Mouse (Mus musculus) MEL (cell line): ENCODE results near the gene Snx10. TPM values are rescaled to one million over a fixed set of nuclear protein-coding genes. Genes with fewer than 3 reads are reported as not detected.

Experiments used
- DNase-seq: peaks from one replicate; pipeline ENCODE4 v3.0.0; 2011; ENCODE audit warnings: low read depth, low spot score
- H3K27ac ChIP-seq: 2 replicates; pipeline ENCODE4 v1.5.1; 2012; ENCODE audit warnings: low read depth, mild to moderate bottlenecking, control low read depth, low read length, moderate library complexity; ENCODE audit not compliant: control insufficient read depth
- H3K27me3 ChIP-seq, 2 experiments: fragments of 150-350 bp in 1 of 2; sonication (generic) in 1 of 2; 2 replicates each; pipeline ENCODE4 v1.6.1; 2012; ENCODE audit warnings: low read length in 2 of 2, mild to moderate bottlenecking in 2 of 2, improper control_type of control experiment in 1 of 2, moderate library complexity in 1 of 2; ENCODE audit not compliant: insufficient read depth in 2 of 2, control insufficient read depth in 1 of 2
- H3K36me3 ChIP-seq, 2 experiments: 2 replicates each; pipeline ENCODE4 v1.6.1; 2012 to 2014; ENCODE audit warnings: low read length in 2 of 2, improper control_type of control experiment in 1 of 2, inconsistent platforms in 1 of 2, mild to moderate bottlenecking in 1 of 2; ENCODE audit not compliant: insufficient read depth in 2 of 2, control insufficient read depth in 1 of 2
- H3K4me1 ChIP-seq, 2 experiments: fragments of 150-350 bp in 1 of 2; sonication (generic) in 1 of 2; 2 replicates each; pipeline ENCODE4 v1.6.1; 2012; ENCODE audit warnings: low read length in 2 of 2, improper control_type of control experiment in 1 of 2, mild to moderate bottlenecking in 1 of 2; ENCODE audit not compliant: insufficient read depth in 2 of 2, control insufficient read depth in 1 of 2
- H3K4me3 ChIP-seq, 2 experiments: fragments of 150-350 bp in 1 of 2; sonication (generic) in 1 of 2; 2 replicates each; pipeline ENCODE4 v1.5.1; 2012; ENCODE audit warnings: low read depth in 2 of 2, low read length in 2 of 2, mild to moderate bottlenecking in 2 of 2, moderate library complexity in 2 of 2, control low read depth in 1 of 2, improper control_type of control experiment in 1 of 2; ENCODE audit not compliant: control insufficient read depth in 1 of 2, insufficient read depth in 1 of 2
- H3K79me2 ChIP-seq: 2 replicates; pipeline ENCODE4 v1.6.1; 2012; ENCODE audit warnings: mild to moderate bottlenecking, low read length, moderate library complexity; ENCODE audit not compliant: control insufficient read depth, poor library complexity, insufficient read depth
- H3K9ac ChIP-seq: 2 replicates; pipeline ENCODE4 v1.6.1; 2012; ENCODE audit warnings: low read depth, mild to moderate bottlenecking, control low read depth, low read length, moderate library complexity; ENCODE audit not compliant: control insufficient read depth, poor library complexity, severe bottlenecking
- H3K9me3 ChIP-seq: fragments of 150-350 bp; sonication (generic); replicated peaks from 2 replicates; pipeline ENCODE4 v1.6.1; 2012; ENCODE audit warnings: mild to moderate bottlenecking, low read length, improper control_type of control experiment, moderate library complexity; ENCODE audit not compliant: insufficient read depth
- CTCF ChIP-seq, 3 experiments: IDR thresholded peaks in 2 of 3; conservative IDR thresholded peaks in 1 of 3; 2 replicates each; pipeline ENCODE4 v1.5.1; 2011 to 2012; ENCODE audit warnings: low read length in 3 of 3, low read depth in 2 of 3, mild to moderate bottlenecking in 2 of 3, improper control_type of control experiment in 1 of 3, inconsistent platforms in 1 of 3, mixed read lengths in 1 of 3, moderate library complexity in 1 of 3; ENCODE audit not compliant: control insufficient read depth in 1 of 3, insufficient read depth in 1 of 3, poor library complexity in 1 of 3, severe bottlenecking in 1 of 3
- EP300 ChIP-seq, 2 experiments: IDR thresholded peaks; 2 replicates each; pipeline ENCODE4 v1.6.1; 2011; ENCODE audit warnings: improper control_type of control experiment in 2 of 2, low read length in 2 of 2, low read depth in 1 of 2, mild to moderate bottlenecking in 1 of 2
- GATA1 ChIP-seq: IDR thresholded peaks from 2 replicates; pipeline ENCODE4 v1.6.1; 2011; ENCODE audit warnings: low read depth, low read length, improper control_type of control experiment
- HCFC1 ChIP-seq: IDR thresholded peaks from 2 replicates; pipeline ENCODE4 v1.6.1; 2012; ENCODE audit warnings: low read depth, mild to moderate bottlenecking, inconsistent platforms, low read length, improper control_type of control experiment, moderate library complexity
- JUND ChIP-seq: IDR thresholded peaks from 2 replicates; pipeline ENCODE4 v1.6.1; 2011; ENCODE audit warnings: low read depth, mild to moderate bottlenecking, improper control_type of control experiment, low read length
- MAZ ChIP-seq: IDR thresholded peaks from 2 replicates; pipeline ENCODE4 v1.6.1; 2012; ENCODE audit warnings: low read depth, mild to moderate bottlenecking, inconsistent platforms, low read length, improper control_type of control experiment
- MEF2A ChIP-seq: IDR thresholded peaks from 2 replicates; pipeline ENCODE4 v1.6.1; 2014; ENCODE audit warnings: low read depth, mild to moderate bottlenecking, inconsistent platforms, low read length, improper control_type of control experiment; ENCODE audit not compliant: poor library complexity, insufficient replicate concordance, severe bottlenecking; ENCODE audit errors: extremely low read depth
- POLR2A ChIP-seq, 2 experiments: IDR thresholded peaks; 2 replicates each; pipeline ENCODE4 v1.6.1; 2011 to 2012; ENCODE audit warnings: low read length in 2 of 2, mild to moderate bottlenecking in 2 of 2, control low read depth in 1 of 2, improper control_type of control experiment in 1 of 2, low read depth in 1 of 2, moderate library complexity in 1 of 2; ENCODE audit not compliant: control insufficient read depth in 1 of 2, insufficient read depth in 1 of 2, poor library complexity in 1 of 2
- RCOR1 ChIP-seq: IDR thresholded peaks from 2 replicates; pipeline ENCODE4 v1.6.1; 2012; ENCODE audit warnings: low read depth, mild to moderate bottlenecking, inconsistent platforms, low read length, improper control_type of control experiment
- TAL1 ChIP-seq: IDR thresholded peaks from 2 replicates; pipeline ENCODE4 v1.6.1; 2012; ENCODE audit warnings: mild to moderate bottlenecking, inconsistent platforms, low read length, moderate library complexity, mixed read lengths
- TBP ChIP-seq: IDR thresholded peaks from 2 replicates; pipeline ENCODE4 v1.8.0; 2011; ENCODE audit warnings: low read depth, low read length, improper control_type of control experiment
- UBTF ChIP-seq: IDR thresholded peaks from 2 replicates; pipeline ENCODE4 v1.6.1; 2012; ENCODE audit warnings: low read depth, mild to moderate bottlenecking, inconsistent platforms, low read length, improper control_type of control experiment, moderate library complexity, borderline replicate concordance; ENCODE audit not compliant: insufficient read depth
- USF1 ChIP-seq: IDR thresholded peaks from 2 replicates; pipeline ENCODE4 v1.6.1; 2014; ENCODE audit warnings: low read depth, mild to moderate bottlenecking, inconsistent platforms, low read length, improper control_type of control experiment, moderate library complexity
- ZKSCAN1 ChIP-seq: IDR thresholded peaks from 2 replicates; pipeline ENCODE4 v1.6.1; 2012; ENCODE audit warnings: low read depth, mild to moderate bottlenecking, inconsistent platforms, low read length, improper control_type of control experiment, moderate library complexity
- ZNF384 ChIP-seq: IDR thresholded peaks from 2 replicates; pipeline ENCODE4 v1.6.1; 2012; ENCODE audit warnings: low read depth, mild to moderate bottlenecking, inconsistent platforms, low read length, improper control_type of control experiment
- polyA plus RNA-seq, 2 experiments: library from polyadenylated mRNA; stranded (reverse) in 1 of 2; unstranded in 1 of 2; fragments of >175 nt in 1 of 2; fragments of >200 nt in 1 of 2; gene quantifications; 2 replicates each; pipeline versions ENCODE4 v1.2.1 to v1.2.4; 2012; ENCODE audit warnings: low replicate concordance in 2 of 2, low read depth in 1 of 2; ENCODE audit not compliant: insufficient read length in 2 of 2, insufficient read depth in 1 of 2, missing spikeins in 1 of 2
- total RNA-seq: library from RNA; depleted of rRNA; stranded (reverse); fragments of 300-350 nt; gene quantifications from 2 replicates; pipeline ENCODE4 v1.2.3, GENCODE M21; 2012; rRNA removed

Snx10 gene
- total RNA-seq, result 3.9 and 6.6 TPM in 2 replicates
- 1 to 10 TPM in 1 of 2 experiments, not detected in 1; 7.0 TPM for polyA plus RNA-seq

DNA sequence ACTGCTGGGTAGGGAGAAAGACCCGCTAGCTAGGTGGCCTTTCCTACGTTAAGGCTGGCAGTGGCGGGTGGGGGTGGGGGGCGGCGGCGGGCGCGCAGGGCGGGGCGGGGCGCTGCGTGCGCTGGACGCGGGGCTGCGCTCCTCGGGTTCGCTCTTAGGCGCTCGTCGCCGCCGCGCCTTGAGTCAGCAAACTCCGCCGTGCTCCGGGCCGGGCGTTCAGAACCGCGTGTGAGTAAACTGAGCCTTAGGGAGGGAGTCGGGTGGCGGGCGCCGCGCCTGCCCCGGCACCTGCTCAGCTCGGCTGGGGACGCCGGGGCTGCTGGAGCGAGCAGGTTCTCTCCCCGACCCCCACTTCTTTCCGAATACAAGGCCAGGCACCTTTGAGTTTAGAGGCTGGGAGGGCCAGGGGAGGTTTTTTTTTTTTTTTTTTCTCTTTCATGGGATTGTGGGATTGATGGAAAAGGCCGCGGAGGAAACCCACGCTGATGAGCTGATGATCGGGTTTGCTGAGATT, at the start of gene Snx10:
TSS of gene Snx10 (plus strand) at position 95 of the 514 bp plus-strand sequence.
- no peaks in the 10 kb centered on the region for H3K27me3 ChIP-seq
- H3K9ac ChIP-seq, result peak within 1 kb of the TSS; percentile 83
- no peaks in the 10 kb centered on the region for H3K79me2 ChIP-seq
- H3K4me1 ChIP-seq, result peaks cover 0 to 4% of the 10 kb centered on the region in 2 experiments; a peak in 1 of 4 replicates
- H3K4me3 ChIP-seq, result peak within 1 kb of the TSS; percentile 63 to 81
- no peaks in the 10 kb centered on the region for H3K9me3 ChIP-seq
- peak; percentile 54 for DNase-seq
- TF ChIP-seq POLR2A (IDR thresholded peaks at IDR 0.05; ENCODE audit: control insufficient read depth in 1 of 2, insufficient read depth in 1 of 2, low read depth in 1 of 2, low read length in 2 of 2, poor library complexity in 1 of 2), result 0 out of 4 replicates have a peak, but pooled peaks of 1 of the 2 experiments have one; percentile 48
- TF ChIP-seq EP300 (IDR thresholded peaks at IDR 0.05; ENCODE audit: low read depth in 1 of 2, low read length in 2 of 2), result no peak
- H3K36me3 ChIP-seq, result no peaks in the 10 kb centered on the region; a peak in 1 of 4 replicates
- H3K27ac ChIP-seq, result no peak within 1 kb of the TSS

DNA sequence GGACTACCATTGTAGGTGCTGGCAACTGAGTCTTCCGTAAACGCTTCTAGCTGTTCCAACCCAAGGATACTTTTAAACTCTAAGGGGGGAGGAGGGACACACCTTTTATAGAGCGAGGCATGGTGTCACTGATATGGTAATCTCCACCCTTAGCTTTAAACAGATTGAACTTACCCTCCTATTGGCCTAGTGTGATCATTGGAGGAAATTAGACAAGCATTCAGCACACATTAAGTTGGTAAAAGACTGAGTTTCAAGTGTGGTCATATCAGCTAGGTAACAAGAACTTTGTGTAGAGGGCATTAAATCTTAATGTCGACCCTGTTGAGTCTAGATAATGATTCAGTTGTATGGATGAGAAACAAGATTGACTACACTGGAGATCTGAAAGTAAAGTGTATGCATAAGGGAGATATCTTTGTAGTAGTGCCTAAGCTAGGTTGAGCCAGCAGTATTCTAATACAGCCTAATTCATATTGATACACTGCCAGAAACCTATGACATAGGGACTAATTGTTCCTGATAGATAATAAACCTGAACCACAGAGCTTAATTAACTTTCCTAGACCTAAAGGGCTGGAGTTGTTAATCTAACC, 44.5 kb upstream of the Snx10 start:
- H3K9me3 ChIP-seq, result no peaks in the 10 kb centered on the region
- DNase-seq, result peak; percentile 61

DNA sequence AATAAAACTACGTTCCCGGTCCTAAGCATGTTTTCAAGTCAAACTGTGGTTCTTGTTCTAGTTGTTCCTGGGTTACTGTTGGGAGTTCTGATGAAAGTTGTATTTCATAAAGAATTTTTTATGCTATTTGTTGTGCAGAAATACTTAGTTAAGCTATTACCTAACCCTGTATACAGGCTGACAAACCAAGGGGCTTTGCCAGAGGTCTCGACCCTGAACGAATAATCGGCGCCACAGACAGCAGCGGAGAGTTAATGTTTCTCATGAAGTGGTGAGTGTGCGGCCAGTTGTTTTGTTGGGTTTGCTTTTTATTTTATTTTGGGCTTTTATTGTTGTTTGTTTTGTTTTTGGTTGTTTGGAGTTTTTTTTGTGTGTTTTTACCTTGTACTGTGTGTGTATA, 42.2 kb upstream of the Snx10 start:
- Histone ChIP-seq H3K4me1 (peaks cover 12 to 19% of the 10 kb centered on the region in 2 experiments), H3K79me2 (peaks cover 7% of the 10 kb centered on the region), H3K9me3 (no peaks in the 10 kb centered on the region), H3K4me3 (no peak overlapping the region), H3K27ac (no peak overlapping the region), H3K9ac (no peak overlapping the region), H3K27me3 (no peaks in the 10 kb centered on the region), H3K36me3 (peaks cover 39 to 51% of the 10 kb centered on the region in 2 experiments)
- TF ChIP-seq RCOR1 (no peak), ZKSCAN1 (no peak), HCFC1 (no peak), POLR2A (IDR thresholded peaks at IDR 0.05; ENCODE audit: control insufficient read depth in 1 of 2, insufficient read depth in 1 of 2, low read depth in 1 of 2, low read length in 2 of 2, poor library complexity in 1 of 2) (no peak), JUND (no peak), MEF2A (no peak), MAZ (no peak), USF1 (no peak), ZNF384 (no peak), UBTF (no peak), TBP (no peak)
- DNase-seq, result no peak

More for the DNA sequence above, 44.5 kb upstream of the Snx10 start:
- Histone ChIP-seq H3K27ac (peak overlapping the region; percentile 14; the same call in 1 of the 2 replicates), H3K4me1 (peaks cover 6 to 9% of the 10 kb centered on the region in 2 experiments), H3K27me3 (no peaks in the 10 kb centered on the region), H3K4me3 (no peak overlapping the region), H3K36me3 (peaks cover 48 to 50% of the 10 kb centered on the region in 2 experiments), H3K79me2 (peaks cover 20% of the 10 kb centered on the region), H3K9ac (no peak overlapping the region)
- TF ChIP-seq TAL1, result peak; percentile 44
- TF ChIP-seq CTCF (IDR thresholded peaks at IDR 0.05 in 2 of 3, conservative IDR thresholded peaks at IDR 0.05 in 1 of 3; ENCODE audit: control insufficient read depth in 1 of 3, insufficient read depth in 1 of 3, low read depth in 2 of 3, low read length in 3 of 3, poor library complexity in 1 of 3, severe bottlenecking in 1 of 3), result no peak
- TF ChIP-seq GATA1, result peak; percentile 37
